Mouse (Mus musculus) right cerebral cortex, postnatal 10 days (tissue): ENCODE measurements around the gene Fam172a.

Source experiments
- DNase-seq, 2 experiments: peaks; one replicate each; pipeline ENCODE4 v3.0.0; 2021; ENCODE audit warnings: low spot score in 2 of 2

Gene Fam172a

GRCm38 (mm10) chr13:77976248-77976647, 274.4 kb downstream of the Fam172a start:
- DNase-seq, result no peak

GRCm38 (mm10) chr13:77977121-77977520, 275.3 kb downstream of the Fam172a start:
- DNase-seq, result no peak

- DNase-seq, result peak; percentile 60 to 69
These were observed 280.4 kb downstream of the Fam172a start for GRCm38 (mm10) chr13:77982105-77982851.

GRCm38 (mm10) chr13:77982852-77983202, 281.0 kb downstream of the Fam172a start:
- DNase-seq, result no peak

GRCm38 (mm10) chr13:77991189-77991886, 289.5 kb downstream of the Fam172a start:
- no peak for DNase-seq

- DNase-seq, result no peak
These were observed 302.8 kb downstream of the Fam172a start for GRCm38 (mm10) chr13:78004649-78005048.

- no peak for DNase-seq
These were observed 303.5 kb downstream of the Fam172a start for GRCm38 (mm10) chr13:78005344-78005743.

GRCm38 (mm10) chr13:78010176-78010575, 308.3 kb downstream of the Fam172a start:
- no peak for DNase-seq

- DNase-seq, result no peak
These were observed 323.0 kb downstream of the Fam172a start, which contains the start of gene Pou5f2 for GRCm38 (mm10) chr13:78024683-78025294. Gene Pou5f2, plus strand, starts transcription at chr13:78024902.

GRCm38 (mm10) chr13:78032821-78033220, 331.0 kb downstream of the Fam172a start:
- no peak for DNase-seq

GRCm38 (mm10) chr13:78037203-78037602, 335.4 kb downstream of the Fam172a start:
- DNase-seq, result no peak

GRCm38 (mm10) chr13:78043203-78043602, 341.4 kb downstream of the Fam172a start:
- DNase-seq, result peak in 1 of 2 experiments; percentile 26

GRCm38 (mm10) chr13:78045116-78045515, 343.3 kb downstream of the Fam172a start:
- no peak for DNase-seq

- no peak for DNase-seq
These were observed 385.9 kb downstream of the Fam172a start for GRCm38 (mm10) chr13:78087751-78088150.

- no peak for DNase-seq
These were observed 388.9 kb downstream of the Fam172a start for GRCm38 (mm10) chr13:78090701-78091100.

- DNase-seq, result no peak
These were observed 390.1 kb downstream of the Fam172a start for GRCm38 (mm10) chr13:78091949-78092348.

GRCm38 (mm10) chr13:78094352-78094751, 392.5 kb downstream of the Fam172a start:
- no peak for DNase-seq

- DNase-seq, result no peak
These were observed 393.5 kb downstream of the Fam172a start for GRCm38 (mm10) chr13:78095071-78095973.

GRCm38 (mm10) chr13:78098858-78099445, 397.1 kb downstream of the Fam172a start:
- DNase-seq, result no peak

GRCm38 (mm10) chr13:78099746-78100530, 398.1 kb downstream of the Fam172a start:
- DNase-seq, result no peak
